Mouse (Mus musculus) ZHBTc4 (cell line): Measurements from ENCODE around the gene Pdzd8.

Experiments used
- DNase-seq: peaks from one replicate; pipeline ENCODE4 v3.0.0-alpha.2; 2011; ENCODE audit warnings: low read depth, low spot score

Pdzd8 gene

DNA sequence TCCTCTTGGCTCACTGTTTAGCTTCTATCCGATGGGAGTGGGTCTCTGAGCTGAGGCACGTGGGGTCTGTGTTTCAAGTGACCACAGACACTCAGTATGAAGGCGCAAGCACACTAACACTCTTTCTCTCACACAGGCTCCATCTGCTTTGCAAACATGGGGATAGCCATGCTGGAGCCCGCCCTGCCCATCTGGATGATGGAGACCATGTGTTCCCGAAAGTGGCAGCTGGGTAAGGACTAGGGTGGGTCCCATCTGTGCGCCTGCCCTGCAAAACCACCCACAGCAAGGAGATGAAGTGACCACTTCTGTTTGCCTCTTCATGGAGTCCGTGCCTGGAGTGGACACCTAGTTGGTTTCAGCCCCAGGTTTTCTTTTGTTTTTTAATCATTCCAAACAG is 69.2 kb downstream of the Pdzd8 start:
- DNase-seq: no peak

DNA sequence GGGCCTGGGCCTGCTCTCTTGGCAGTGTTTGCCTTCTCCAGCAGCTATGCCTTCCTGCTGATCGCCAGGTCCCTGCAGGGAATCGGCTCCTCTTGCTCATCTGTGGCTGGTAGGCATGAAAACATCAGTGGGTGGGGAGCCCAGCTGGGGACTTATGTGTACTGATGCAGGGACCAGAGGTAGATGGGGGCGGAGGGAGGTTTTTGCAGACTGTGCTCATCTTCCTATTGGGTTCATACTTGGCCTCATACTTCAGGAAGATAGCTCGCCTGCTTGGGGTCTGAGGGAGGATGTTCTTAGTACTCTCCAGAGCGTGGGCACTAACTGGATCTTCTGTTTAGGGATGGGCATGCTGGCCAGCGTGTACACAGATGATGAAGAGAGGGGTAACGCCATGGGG is 72.4 kb downstream of the Pdzd8 start:
- DNase-seq: no peak

DNA sequence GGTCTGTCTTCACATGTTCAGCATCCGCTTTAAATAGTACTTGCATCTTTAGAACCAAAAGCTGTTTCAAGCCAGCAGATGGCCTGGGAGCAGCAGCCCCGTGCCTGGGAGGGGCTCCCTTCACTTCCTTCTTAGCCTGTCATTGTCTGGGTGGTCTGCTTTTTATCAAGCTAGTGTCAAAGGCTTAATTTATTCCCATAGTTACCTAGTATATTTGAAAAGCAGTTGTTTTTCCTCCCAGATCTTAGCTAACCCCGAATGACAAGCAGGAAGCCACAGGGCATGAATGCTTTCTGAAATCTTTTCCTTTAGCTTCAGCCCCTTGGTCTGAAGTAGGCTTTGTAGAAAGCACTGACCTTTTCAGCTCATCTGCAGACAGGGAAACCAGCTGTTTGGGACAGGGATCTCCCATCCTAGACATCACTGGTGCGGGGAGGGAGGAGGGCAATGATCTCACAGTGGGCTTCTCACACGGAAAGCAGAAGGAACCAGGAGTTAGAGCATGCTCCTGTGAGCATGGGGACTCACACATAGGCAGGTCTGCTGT is 78.1 kb downstream of the Pdzd8 start:
- DNase-seq: no peak

DNA sequence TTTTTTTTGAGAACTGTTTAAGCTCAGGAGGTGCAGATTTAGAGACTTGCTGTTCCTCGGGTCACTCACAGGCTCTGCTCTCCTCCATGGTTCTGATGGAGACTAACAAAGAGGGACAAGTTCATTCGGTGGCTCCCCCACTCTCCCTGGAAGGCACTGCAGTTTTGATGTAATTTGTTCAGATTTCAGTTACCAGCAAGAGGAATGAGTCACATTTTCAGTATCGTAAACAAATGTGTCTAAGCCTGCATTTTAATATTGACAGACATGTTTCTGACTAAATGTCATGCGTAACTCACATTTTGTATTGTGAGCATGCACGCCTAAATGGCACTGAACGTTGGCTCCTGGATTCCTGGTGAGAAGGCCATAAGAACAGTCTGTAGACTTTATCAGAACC is 79.7 kb downstream of the Pdzd8 start:
- no peak for DNase-seq

DNA sequence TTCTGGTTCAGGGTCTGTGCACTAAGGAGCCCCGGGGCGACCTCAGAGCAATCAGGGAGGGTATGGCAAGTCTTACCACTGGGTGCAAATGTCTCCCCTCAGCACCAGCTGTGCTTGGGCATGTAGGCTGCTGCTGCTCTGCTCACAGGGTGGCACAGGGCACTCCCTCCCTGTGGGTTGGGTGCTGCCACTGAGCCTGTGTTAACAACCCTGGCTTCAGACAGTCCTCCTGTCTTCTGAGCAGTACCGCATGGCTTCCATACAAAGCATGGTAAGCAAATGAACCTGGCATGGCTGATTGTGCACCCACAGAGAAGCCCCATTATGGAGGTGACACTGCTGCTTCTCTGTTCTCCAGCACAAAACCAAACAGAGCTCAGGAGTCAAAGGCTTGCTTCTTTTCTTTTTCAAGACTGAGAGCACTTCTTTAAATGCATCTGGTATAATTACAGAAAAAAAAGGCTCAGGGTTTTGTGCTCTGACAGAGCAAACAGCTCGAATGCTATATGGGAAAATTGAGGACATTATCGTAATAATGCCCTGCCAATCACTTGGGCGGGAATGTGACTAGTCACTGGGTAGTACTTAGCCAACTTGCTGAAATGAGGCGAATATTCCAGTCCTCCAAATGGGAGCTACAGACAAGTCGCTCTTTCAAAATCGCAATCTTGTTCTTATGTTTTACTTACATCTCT is 80.6 kb downstream of the Pdzd8 start:
- no peak for DNase-seq

DNA sequence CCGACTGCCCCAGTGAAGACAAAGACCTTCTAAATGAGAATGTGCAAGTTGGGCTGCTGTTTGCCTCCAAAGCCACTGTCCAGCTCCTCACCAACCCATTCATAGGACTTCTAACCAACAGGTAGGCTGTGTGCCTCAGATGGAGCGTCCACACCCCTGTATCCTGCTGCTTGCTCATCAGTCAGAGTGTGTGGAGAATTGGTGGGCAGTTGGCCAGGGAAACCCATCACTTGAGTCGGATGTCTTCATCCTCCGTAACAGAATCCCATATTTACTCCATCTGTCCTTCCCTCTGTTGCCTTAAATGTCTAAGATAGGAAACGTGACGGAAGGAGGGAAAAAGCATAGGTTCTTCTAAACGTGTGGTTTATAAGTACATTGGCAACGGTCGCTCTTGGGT is 82.4 kb downstream of the Pdzd8 start:
- DNase-seq: no peak

DNA sequence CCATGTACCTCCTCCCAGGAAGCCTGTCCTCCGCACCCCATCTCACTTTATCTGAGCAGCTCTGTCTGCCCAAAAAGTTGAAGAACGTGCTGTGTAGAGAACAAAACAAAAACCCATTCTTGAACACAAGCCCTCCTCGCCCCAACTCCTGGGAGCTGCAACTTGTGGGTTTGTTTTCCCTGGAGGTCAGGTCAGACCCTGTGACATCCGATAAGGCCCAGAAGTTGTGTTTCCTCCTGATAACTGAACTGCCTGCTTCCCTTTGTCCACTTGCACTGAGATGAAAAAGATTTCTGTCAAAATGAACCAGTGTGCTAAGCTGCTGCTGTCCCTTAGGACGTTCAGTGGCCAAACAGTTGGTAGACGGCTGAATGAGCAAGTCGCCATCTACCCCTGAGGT is 84.0 kb downstream of the Pdzd8 start:
- DNase-seq: no peak

DNA sequence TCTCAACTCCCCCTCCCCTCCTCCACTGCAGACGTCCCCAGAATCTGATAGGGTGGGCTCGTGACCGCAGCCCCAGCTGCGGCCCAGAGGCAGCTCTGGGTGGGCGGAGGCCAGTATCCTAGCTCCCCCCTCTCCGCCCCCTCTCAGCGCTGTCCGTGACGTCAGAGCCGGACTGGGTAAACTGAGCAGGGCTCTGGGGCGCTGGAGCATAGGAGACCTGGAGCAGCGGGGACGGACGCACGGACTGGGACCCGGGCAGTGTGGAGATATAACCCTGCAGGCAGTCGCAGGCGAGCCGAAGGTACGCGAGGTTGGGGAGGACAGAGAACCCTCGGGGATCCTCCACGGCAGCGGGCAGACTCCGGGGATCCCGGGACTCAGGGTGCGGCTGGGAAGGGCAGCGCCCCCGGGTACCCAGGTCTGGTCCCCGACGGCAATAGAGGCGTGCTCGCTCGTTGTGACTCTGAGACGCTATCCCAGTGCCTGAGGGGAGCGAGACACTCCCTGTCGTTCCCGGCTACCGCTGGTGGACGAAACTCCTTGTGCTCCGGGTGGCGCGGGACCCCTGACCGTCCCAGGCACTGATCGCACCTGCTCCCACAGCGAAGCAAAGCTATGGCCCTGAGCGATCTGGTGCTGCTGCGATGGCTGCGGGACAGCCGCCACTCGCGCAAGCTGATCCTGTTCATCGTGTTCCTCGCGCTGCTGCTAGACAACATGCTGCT is 84.7 kb downstream of the Pdzd8 start, which contains the start of gene Slc18a2:
Slc18a2 (plus strand) TSS at position 179 of the 725 bp plus-strand sequence.
- peak; percentile 48 for DNase-seq

DNA sequence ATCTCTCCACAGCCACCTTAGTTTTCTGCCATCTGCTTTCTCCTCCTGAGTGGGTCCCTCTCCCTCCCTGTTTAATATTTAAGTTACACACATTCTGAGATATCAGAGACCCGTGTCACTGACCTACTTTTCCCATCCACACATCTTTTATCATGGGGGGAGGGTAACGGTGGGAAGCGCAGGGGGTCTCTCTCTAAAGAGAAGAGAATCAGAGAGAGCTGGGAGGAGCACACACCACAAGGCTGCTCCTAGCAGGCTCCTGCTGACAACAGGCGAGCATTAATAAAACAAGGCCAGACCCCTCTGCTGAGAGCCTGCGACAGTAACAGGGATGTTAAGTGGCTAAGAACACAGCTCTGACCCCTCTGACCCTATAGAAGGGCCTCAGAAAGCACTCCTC is 85.9 kb downstream of the Pdzd8 start:
- DNase-seq: no peak

DNA sequence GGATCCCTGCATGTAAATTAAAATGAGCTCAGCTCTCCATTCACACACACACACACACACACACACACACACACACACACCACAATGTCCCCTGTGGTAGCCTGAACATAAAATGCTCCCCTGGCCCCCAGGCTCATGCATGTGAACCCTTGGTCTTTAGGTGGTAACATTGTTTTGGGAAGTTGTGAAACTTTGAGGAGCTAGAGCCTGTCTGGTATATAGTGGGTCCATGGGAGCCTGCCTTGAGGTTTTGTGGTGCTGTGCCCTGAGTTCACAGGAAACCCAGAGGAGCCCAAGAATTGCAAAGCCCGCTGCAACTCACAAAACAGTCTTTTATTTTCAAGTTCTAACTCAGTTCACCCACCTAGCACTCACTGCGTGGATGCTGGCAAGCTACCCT is 92.9 kb downstream of the Pdzd8 start:
- DNase-seq: no peak

DNA sequence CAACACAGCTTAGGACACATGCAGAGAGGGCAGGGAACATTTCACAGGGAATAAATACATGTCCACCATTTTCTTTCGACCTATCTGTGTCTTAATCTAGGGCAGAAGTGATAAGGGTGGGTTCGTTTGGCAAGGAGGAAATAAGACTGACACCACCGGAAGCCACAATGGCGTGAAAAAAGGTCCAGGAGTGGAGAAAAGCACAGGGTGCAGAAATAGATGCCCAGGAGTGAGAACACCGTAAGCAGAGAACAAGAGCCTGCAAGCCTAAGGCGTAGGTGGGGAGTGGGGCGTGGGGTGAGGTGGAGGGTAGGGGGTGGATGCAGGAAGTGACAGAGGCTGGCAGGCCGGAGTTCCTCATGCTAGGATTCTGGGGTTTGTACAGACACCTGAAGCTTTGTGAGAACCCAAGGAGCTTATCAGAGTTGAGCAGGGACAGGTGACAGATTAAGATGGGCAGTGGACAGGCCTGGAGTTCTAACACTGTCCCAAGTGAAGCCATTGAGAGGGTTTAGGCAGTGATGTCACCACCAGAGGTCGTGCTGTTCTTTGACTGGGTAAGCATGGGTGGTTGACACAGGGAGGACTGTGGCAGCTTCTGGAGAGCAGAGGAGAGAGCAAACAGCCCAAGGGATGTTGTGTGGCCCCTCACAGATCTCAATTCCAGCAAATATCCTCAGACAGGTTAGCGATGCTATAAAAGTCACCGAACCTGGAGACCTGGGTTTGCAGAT is 96.9 kb downstream of the Pdzd8 start:
- no peak for DNase-seq

DNA sequence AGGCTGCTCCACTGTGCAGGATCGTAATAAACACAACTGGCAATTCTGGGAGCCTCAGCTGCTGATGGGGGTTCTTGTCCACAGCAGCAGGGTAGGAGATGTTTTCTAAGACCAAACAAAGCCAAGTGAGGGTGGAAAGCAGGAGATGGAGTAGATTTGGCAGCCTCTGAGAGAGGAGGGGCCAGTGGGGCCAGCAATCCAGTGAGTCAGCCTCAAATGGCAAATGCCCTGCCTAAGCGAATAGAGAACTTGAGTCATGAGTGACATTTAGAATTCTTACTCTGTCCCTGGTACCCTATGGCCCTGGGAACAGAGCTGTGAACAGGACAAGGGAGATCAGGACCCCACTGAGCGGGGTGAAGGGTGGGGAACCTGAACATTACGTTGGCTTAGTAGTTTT is 97.4 kb downstream of the Pdzd8 start:
- DNase-seq: no peak
